Mouse (Mus musculus) G1E (cell line): ENCODE results near the gene Insyn1. TPM values are rescaled to one million over a fixed set of nuclear protein-coding genes. Genes with fewer than 3 reads are reported as not detected.

Source experiments
- ATAC-seq: 2 replicates; pipeline ENCODE4 v1.8.0; 2016; ENCODE audit warnings: mild to moderate bottlenecking; ENCODE audit not compliant: insufficient number of reproducible peaks, poor library complexity, low FRiP score, severe bottlenecking; ENCODE audit errors: extremely low read depth
- DNase-seq: peaks from one replicate; pipeline ENCODE4 v3.0.0; 2012; ENCODE audit warnings: low spot score
- H3K27me3 ChIP-seq: 2 replicates; pipeline ENCODE4 v1.6.1; 2012; ENCODE audit warnings: mild to moderate bottlenecking, low read length, inconsistent platforms; ENCODE audit not compliant: insufficient read depth
- H3K36me3 ChIP-seq: replicated peaks from 2 replicates; pipeline ENCODE3; 2012; ENCODE audit warnings: mild to moderate bottlenecking, inconsistent platforms
- H3K4me1 ChIP-seq: 2 replicates; pipeline ENCODE4 v1.6.1; 2012; ENCODE audit warnings: low read depth, low read length, inconsistent platforms, mixed read lengths; ENCODE audit not compliant: insufficient read depth
- H3K4me3 ChIP-seq: 2 replicates; pipeline ENCODE4 v1.5.1; 2012; ENCODE audit warnings: low read depth, mild to moderate bottlenecking, inconsistent platforms, low read length, moderate library complexity, mixed read lengths
- H3K9me3 ChIP-seq: replicated peaks from 2 replicates; pipeline ENCODE4 v1.6.1; 2012; ENCODE audit warnings: inconsistent platforms
- CTCF ChIP-seq: IDR thresholded peaks from 2 replicates; pipeline ENCODE4 v1.5.1; 2012; ENCODE audit warnings: low read depth, low read length, inconsistent platforms, mixed read lengths
- GATA1 ChIP-seq: IDR thresholded peaks from 2 replicates; pipeline ENCODE4 v1.6.1; 2012; ENCODE audit warnings: borderline replicate concordance, low read length, inconsistent platforms, mixed read lengths
- GATA2 ChIP-seq: IDR thresholded peaks from 2 replicates; pipeline ENCODE4 v1.6.1; 2012; ENCODE audit warnings: low read depth, low read length, inconsistent platforms, borderline replicate concordance
- POLR2AphosphoS5 ChIP-seq: IDR thresholded peaks from 2 replicates; pipeline ENCODE4 v1.6.1; 2012; ENCODE audit warnings: low read depth, low read length, inconsistent platforms; ENCODE audit not compliant: insufficient replicate concordance
- TAL1 ChIP-seq: conservative IDR thresholded peaks from 2 replicates; pipeline ENCODE4 v1.6.1; 2012; ENCODE audit warnings: low read depth, low read length, inconsistent platforms, mixed read lengths
- polyA plus RNA-seq: library from polyadenylated mRNA; stranded (reverse); fragments of >175 nt; gene quantifications from 2 replicates; pipeline ENCODE4 v1.2.3, GENCODE M21; 2012
- total RNA-seq, 2 experiments: library from RNA; stranded (forward) in 1 of 2; stranded (reverse) in 1 of 2; fragments of 200-1000 nt in 1 of 2; fragments of >200 nt in 1 of 2; fragmentation: Nextera tagmentation in 1 of 2; gene quantifications; 2 replicates each; pipeline ENCODE4 v1.2.3; 2014 to 2017

Insyn1 gene
- total and polyA plus RNA-seq, 3 experiments = 0.05 TPM; not detected in 2

DNA sequence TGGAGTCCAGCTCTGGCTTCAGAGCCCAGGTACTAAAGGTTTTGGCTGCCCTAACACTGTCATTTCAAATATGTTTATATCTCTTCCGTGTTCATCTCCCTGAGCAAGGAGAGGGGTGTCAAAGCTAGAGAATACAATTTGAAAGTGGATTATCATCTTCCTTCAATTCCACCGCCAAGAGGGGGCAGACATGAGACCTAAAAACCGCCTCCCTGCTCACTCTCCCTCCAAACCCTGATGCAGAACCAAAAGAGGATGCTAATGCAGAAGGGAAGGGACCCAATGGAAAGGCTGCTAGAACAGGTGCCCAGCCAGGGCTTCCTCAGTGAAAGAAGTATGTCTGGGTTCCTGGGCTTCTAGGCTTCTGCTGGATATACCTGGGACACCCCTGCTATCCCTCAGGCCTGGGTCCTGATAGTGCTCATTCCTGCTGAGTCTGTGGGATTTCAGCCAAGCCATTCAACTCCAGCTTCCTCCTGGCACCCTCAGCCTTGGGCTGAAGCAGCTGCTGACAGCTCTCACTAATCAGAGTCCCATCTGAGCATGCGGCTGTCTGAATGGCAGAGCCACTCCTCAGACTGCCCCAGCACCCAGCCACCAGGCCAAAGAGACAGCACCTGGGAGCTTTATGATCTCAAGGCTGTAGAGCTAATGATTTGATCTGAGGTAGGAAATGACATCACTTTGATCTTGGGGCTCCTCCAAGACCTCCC lies 8.2 kb downstream of the Insyn1 start:
- H3K36me3 ChIP-seq = no peaks in the 10 kb centered on the region
- H3K4me1 ChIP-seq = no peaks in the 10 kb centered on the region
- TF ChIP-seq POLR2AphosphoS5 (no peak), GATA1 (no peak), GATA2 (no peak), TAL1 (no peak), CTCF (no peak)
- H3K9me3 ChIP-seq = no peaks in the 10 kb centered on the region
- H3K4me3 ChIP-seq = no peak overlapping the region
- ATAC-seq (no peak), DNase-seq (no peak)
- H3K27me3 ChIP-seq = peaks cover 20% of the 10 kb centered on the region; the same call in 1 of the 2 replicates

DNA sequence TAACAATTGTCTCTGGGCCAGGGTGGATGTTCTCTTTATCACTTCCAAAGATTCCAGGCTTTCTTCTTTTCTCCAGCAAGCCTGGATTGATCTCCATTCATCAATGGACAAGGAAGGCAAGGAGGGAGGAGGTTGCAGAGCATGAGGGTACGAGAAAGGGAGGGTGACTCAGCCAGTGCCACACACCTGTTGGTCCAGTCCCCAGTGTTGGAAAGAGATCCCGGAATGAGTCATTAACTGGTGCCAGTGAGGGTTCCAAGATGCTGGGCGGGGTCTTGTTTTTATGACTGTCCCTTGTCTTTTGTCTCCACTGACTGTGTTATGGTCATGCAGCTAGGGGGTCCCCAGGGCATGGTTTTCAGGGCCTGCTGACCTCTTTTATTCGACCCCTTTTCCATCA lies 9.5 kb downstream of the Insyn1 start:
- Histone ChIP-seq H3K9me3 (no peaks in the 10 kb centered on the region), H3K4me1 (no peaks in the 10 kb centered on the region), H3K27me3 (peaks cover 16% of the 10 kb centered on the region; the same call in 1 of the 2 replicates), H3K4me3 (no peak overlapping the region), H3K36me3 (no peaks in the 10 kb centered on the region)
- ATAC-seq = no peak
- DNase-seq = no peak
- TF ChIP-seq GATA2 (no peak), POLR2AphosphoS5 (no peak), CTCF (no peak), TAL1 (no peak), GATA1 (no peak)

DNA sequence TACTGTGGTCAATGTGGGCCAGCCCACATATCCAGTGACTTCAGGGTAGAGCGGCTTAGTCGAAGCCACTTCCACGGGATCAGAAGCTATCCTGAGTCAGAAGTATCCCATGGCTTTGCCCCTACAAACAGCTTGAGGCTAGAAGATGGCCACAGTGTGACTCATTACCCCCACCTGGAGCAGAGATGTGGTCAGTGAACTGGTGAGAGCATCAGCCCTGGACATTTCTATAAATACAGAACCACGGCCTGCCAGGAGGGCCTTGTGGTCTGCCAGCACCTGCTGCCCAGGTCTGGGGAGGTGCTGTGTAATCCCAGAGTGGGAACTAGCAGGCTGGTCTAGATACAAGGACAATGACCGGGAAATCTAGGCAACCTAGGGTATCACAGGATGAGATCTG lies 12.5 kb downstream of the Insyn1 start:
- DNase-seq (no peak), ATAC-seq (no peak)
- no peaks in the 10 kb centered on the region for H3K36me3 ChIP-seq
- peaks cover 33% of the 10 kb centered on the region for H3K27me3 ChIP-seq
- no peaks in the 10 kb centered on the region for H3K9me3 ChIP-seq
- H3K4me3 ChIP-seq = no peak overlapping the region
- TF ChIP-seq GATA1 (no peak), TAL1 (no peak), POLR2AphosphoS5 (no peak), GATA2 (no peak), CTCF (no peak)
- no peaks in the 10 kb centered on the region for H3K4me1 ChIP-seq

DNA sequence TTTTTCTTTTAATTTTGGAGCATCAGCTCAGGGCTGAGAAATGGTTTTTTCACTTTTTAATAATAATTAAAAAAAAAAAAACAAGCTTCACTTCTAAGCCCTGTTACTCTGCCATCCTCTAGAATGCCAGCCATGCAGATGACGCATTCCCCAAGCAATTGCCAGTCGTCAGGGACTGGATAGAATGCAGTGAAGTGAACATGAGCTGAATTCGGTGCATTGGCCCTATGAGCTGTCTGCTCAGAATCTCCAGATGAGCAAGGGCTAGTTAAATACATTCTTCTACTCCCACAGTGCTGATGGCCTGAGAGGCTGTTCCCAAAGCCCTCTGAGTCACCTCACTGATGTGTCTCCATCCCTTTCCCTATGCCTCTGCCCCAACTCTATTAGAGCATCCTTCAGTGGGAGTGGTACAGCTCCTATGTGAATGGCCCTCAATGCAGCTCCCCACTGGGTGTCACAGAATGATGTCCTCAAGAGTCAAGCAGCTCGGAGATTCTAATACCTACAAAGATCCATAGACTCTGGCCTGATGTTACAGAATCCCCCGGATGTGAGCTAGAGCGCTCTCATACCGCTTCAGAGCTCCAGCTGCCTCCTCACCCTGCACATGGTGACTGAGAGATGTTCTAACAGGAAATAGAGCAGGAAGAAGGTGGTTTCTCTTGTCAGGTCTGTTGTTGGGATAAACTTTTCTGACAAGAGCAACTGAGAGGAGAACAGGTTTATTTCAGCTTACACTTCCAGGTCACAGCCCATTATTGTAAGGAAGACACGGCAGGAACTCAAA lies 19.0 kb downstream of the Insyn1 start:
- H3K27me3 ChIP-seq = peaks cover 20% of the 10 kb centered on the region

DNA sequence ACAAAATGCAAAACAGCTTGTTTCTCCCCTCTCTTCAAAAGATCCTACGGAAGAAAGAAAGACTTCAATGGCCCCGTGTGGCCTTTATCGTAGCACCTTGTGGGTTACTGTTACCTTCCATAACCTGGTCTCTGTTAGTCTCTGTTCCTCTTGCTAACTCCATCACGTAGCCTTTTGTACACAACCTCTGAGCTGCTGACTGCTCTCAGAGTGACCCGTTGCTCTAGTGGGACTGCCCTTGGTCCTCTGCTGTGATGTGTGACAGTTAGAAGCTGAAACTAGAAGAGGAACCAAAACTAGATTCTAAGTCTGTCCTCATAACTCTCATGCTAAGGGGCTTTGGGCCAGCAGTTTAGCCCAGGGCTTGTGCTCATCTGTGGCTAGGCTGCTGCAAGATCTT lies 22.0 kb downstream of the Insyn1 start:
- Histone ChIP-seq H3K4me1 (no peaks in the 10 kb centered on the region), H3K4me3 (no peak overlapping the region), H3K36me3 (no peaks in the 10 kb centered on the region), H3K27me3 (peaks cover 19% of the 10 kb centered on the region), H3K9me3 (no peaks in the 10 kb centered on the region)
- ATAC-seq (no peak), DNase-seq (no peak)
- no peak for TF ChIP-seq CTCF
- TF ChIP-seq TAL1 = no peak
- no peak for TF ChIP-seq GATA1
- no peak for TF ChIP-seq GATA2
- TF ChIP-seq POLR2AphosphoS5 = no peak

More for the DNA sequence above, 19.0 kb downstream of the Insyn1 start:
- H3K4me3 ChIP-seq = no peak overlapping the region
- H3K9me3 ChIP-seq = no peaks in the 10 kb centered on the region
- H3K36me3 ChIP-seq = no peaks in the 10 kb centered on the region
- ATAC-seq (no peak), DNase-seq (no peak)
- H3K4me1 ChIP-seq = no peaks in the 10 kb centered on the region
- no peak for TF ChIP-seq CTCF
- TF ChIP-seq GATA1 = no peak
- no peak for TF ChIP-seq GATA2
- TF ChIP-seq POLR2AphosphoS5 = no peak
- TF ChIP-seq TAL1 = no peak

DNA sequence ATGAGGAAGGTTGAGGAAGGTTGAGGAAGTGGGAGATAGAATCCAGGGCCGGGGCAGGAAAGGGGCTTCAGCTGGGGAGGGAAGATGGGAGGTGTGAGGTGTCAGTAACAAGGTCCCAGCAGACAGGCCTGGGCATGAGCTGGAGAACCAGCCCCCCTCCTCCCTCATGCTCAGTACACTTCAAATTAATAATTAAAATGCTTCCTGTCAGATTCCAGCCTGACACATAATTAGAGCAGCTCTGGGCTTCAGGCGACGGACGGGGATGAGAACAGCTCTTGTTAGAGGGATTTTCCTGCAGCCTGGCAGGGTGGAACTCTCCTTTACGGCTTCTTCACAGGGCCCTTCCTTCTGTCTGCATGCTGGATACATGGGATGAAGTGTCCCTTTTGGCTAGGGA lies 25.3 kb downstream of the Insyn1 start:
- Histone ChIP-seq H3K9me3 (no peaks in the 10 kb centered on the region), H3K27me3 (peaks cover 31% of the 10 kb centered on the region), H3K36me3 (no peaks in the 10 kb centered on the region), H3K4me1 (no peaks in the 10 kb centered on the region), H3K4me3 (no peak overlapping the region)
- no peak for DNase-seq
- TF ChIP-seq TAL1 = no peak
- TF ChIP-seq POLR2AphosphoS5 = no peak
- TF ChIP-seq CTCF = no peak
- TF ChIP-seq GATA2 = no peak
- TF ChIP-seq GATA1 = no peak
- ATAC-seq = no peak
